Mouse (Mus musculus): Measurements from ENCODE around the gene Mapt. TPM values are rescaled to one million over a fixed set of nuclear protein-coding genes. Genes with fewer than 3 reads are reported as not detected.
"Not testable (repeated sequence)": the region's sequence is repeated elsewhere in the genome, so short reads cannot be mapped to it uniquely, and the experiment has no call there.

Mapt gene
- total RNA-seq, 1 experiment from 2014 or later = 0.12 TPM

GRCm38 (mm10) chr11:104232141-104233061 lies 1.2 kb downstream of the Mapt start:
- no peak for ATAC-seq (ENCODE audit: extremely low read depth, insufficient number of reproducible peaks, low FRiP score, poor library complexity, severe bottlenecking)

- no peak for ATAC-seq (ENCODE audit: extremely low read depth, insufficient number of reproducible peaks, low FRiP score, poor library complexity, severe bottlenecking)
These were observed 1.9 kb downstream of the Mapt start for GRCm38 (mm10) chr11:104233101-104233500.

GRCm38 (mm10) chr11:104233574-104234206 lies 2.5 kb downstream of the Mapt start:
- ATAC-seq (ENCODE audit: extremely low read depth, insufficient number of reproducible peaks, low FRiP score, poor library complexity, severe bottlenecking) = no peak

- no peak for ATAC-seq (ENCODE audit: extremely low read depth, insufficient number of reproducible peaks, low FRiP score, poor library complexity, severe bottlenecking)
These were observed 3.5 kb downstream of the Mapt start for GRCm38 (mm10) chr11:104234680-104235079.

- no peak for ATAC-seq (ENCODE audit: extremely low read depth, insufficient number of reproducible peaks, low FRiP score, poor library complexity, severe bottlenecking)
These were observed 4.7 kb downstream of the Mapt start for GRCm38 (mm10) chr11:104235881-104236280.

GRCm38 (mm10) chr11:104237226-104237625 lies 6.0 kb downstream of the Mapt start:
- ATAC-seq (ENCODE audit: extremely low read depth, insufficient number of reproducible peaks, low FRiP score, poor library complexity, severe bottlenecking) = no peak

- ATAC-seq (ENCODE audit: extremely low read depth, insufficient number of reproducible peaks, low FRiP score, poor library complexity, severe bottlenecking) = no peak
These were observed 7.0 kb downstream of the Mapt start for GRCm38 (mm10) chr11:104237958-104238747.

DNA sequence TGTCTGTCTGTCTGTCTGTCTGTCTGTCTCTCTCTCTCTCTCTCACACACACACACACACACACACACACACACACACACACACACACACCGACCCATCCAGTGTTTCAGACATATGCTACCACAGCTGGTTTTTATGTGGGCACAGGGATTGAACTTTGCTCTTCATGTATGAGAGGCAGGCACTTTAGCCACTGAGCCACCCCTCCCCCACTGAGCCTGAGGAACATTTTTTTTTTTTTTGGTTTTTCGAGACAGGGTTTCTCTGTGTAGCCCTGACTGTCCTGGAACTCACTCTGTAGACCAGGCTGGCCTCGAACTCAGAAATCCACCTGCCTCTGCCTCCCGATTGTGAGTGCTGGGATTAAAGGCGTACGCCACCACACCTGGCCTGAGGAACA lies 14.3 kb downstream of the Mapt start:
- not testable (repeated sequence) for ATAC-seq (ENCODE audit: extremely low read depth, insufficient number of reproducible peaks, low FRiP score, poor library complexity, severe bottlenecking)

GRCm38 (mm10) chr11:104246171-104246694 lies 15.0 kb downstream of the Mapt start:
- ATAC-seq (ENCODE audit: extremely low read depth, insufficient number of reproducible peaks, low FRiP score, poor library complexity, severe bottlenecking) = no peak

DNA sequence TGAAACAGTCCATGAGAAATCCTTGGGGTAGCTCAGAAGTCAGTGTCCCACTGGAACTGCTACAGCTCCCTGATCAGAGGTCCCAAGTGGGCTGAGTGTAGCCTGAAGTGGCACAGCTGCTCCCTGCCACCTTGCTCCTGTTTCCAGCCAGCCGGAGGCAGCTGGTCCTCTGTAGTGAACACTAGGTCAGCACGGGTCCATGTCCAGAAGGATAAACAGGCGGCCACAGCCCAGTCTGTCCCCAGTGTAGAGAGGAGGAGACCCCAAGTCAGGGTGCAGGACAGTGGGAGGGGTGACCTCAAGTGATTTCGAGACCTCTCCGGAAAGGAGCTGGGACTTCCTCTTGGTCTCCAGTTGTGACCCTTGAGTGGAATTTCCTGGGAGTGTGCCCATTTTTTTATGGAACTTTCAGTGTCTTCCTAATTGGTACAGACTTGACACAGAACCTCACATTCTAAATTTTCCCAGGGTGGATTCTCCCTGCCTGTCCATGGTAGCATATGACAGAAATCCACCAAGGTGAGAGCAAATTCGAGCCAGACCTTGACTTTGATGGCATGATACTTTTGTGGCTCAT lies 16.0 kb downstream of the Mapt start:
- no peak for ATAC-seq (ENCODE audit: extremely low read depth, insufficient number of reproducible peaks, low FRiP score, poor library complexity, severe bottlenecking)

DNA sequence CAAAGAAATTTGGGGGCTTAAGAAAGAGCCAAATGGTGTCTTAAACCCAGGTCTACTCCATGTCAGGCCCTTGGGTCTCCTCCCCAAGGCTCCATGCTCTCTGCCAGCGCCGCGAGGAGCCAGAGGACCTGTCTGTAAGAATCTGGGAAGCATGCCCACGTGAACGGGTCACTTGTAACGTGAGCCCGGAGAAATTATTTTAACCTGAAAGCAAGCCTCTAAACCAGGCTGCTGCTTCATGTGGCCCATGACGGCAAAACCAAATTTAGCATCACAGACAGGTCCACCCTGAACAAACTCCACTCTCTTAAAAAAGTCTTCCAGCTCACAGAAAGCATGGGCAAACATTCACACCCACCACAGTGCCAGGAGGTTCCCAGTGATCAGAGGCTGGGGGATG lies 18.2 kb downstream of the Mapt start:
- ATAC-seq (ENCODE audit: extremely low read depth, insufficient number of reproducible peaks, low FRiP score, poor library complexity, severe bottlenecking) = no peak

- ATAC-seq (ENCODE audit: extremely low read depth, insufficient number of reproducible peaks, low FRiP score, poor library complexity, severe bottlenecking) = no peak
These were observed 19.9 kb downstream of the Mapt start for GRCm38 (mm10) chr11:104251121-104251520.

DNA sequence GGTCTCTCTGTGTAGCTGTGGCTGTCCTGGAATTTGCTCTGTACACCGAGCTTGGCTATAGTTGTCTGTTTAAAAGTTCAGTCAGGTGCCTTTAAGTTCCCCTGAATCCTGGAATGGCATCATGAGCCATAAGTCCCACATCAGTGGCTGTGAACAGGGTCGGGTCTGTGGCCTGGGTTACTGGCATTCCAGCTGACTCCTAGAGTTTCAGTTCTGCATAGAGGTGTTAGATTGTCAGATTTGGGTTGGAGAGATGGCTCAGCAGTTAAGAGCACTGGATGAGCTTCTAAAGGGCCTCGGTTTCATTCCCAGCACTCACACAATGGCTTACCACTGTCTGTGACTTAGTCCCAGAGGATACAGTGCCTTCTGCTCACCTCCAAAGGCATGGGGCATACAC lies 20.9 kb downstream of the Mapt start:
- ATAC-seq (ENCODE audit: extremely low read depth, insufficient number of reproducible peaks, low FRiP score, poor library complexity, severe bottlenecking) = no peak

GRCm38 (mm10) chr11:104254408-104255039 lies 23.3 kb downstream of the Mapt start:
- ATAC-seq (ENCODE audit: extremely low read depth, insufficient number of reproducible peaks, low FRiP score, poor library complexity, severe bottlenecking) = no peak

DNA sequence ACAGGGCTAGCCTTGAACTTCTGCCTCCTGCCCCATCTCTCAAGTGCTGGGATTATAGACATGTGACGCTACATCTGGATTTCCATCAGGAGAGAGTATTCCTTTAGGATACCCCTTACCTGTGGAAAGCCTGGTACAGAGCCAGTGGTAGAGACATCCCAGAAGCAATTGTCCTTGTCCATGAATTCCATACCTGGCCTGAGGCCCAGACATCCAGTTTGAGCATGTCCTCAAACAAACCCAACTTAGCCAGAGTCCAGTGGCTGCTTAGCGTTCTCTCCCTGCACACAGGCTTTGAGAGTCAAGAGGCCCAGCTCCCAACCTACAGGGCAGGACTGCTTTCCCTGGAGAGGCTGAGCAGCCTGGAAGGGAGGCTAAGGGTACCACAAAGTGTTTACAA lies 25.0 kb downstream of the Mapt start:
- no peak for ATAC-seq (ENCODE audit: extremely low read depth, insufficient number of reproducible peaks, low FRiP score, poor library complexity, severe bottlenecking)

DNA sequence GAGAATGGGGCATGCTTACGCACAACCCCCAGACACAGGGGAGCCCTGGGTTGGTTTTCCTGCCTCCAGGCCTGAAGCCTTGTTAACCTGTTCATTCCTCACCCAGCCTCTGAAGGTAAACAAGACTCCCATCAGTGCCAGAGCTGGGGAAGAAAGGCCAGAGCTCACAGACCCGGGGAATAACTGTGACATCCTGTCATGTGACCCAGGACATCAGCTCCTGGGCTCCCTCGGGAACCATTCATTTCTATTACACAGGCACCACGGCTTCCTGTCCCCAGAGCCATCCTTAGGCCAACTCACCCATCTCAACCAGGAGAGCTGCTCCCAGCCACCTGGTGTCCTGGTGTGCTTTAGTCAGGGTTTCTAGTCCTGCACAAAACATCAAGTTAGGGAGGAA lies 27.8 kb downstream of the Mapt start:
- no peak for ATAC-seq (ENCODE audit: extremely low read depth, insufficient number of reproducible peaks, low FRiP score, poor library complexity, severe bottlenecking)

- no peak for ATAC-seq (ENCODE audit: extremely low read depth, insufficient number of reproducible peaks, low FRiP score, poor library complexity, severe bottlenecking)
These were observed 33.5 kb downstream of the Mapt start for GRCm38 (mm10) chr11:104264683-104265082.

- ATAC-seq (ENCODE audit: extremely low read depth, insufficient number of reproducible peaks, low FRiP score, poor library complexity, severe bottlenecking) = no peak
These were observed 34.5 kb downstream of the Mapt start for GRCm38 (mm10) chr11:104265669-104266068.

GRCm38 (mm10) chr11:104267380-104267779 lies 36.2 kb downstream of the Mapt start:
- no peak for ATAC-seq (ENCODE audit: extremely low read depth, insufficient number of reproducible peaks, low FRiP score, poor library complexity, severe bottlenecking)
